Mouse (Mus musculus) forebrain, embryonic 14.5 days (tissue): ENCODE measurements around the gene Gm20388. TPM values are rescaled to one million over a fixed set of nuclear protein-coding genes. Genes with fewer than 3 reads are reported as not detected.

Experiments used
- ATAC-seq: fragments of 200-750 bp; cut with Nextera tagmentation; 2 replicates; pipeline ENCODE4 v1.8.0; 2017; ENCODE audit warnings: mild to moderate bottlenecking, moderate library complexity
- DNase-seq: peaks from one replicate; pipeline ENCODE4 v3.0.0-alpha.2; 2015; ENCODE audit warnings: low spot score
- H3K27ac ChIP-seq: fragments of 300-500 bp; sonication (generic); 2 replicates; pipeline ENCODE4 v1.5.1; 2014; ENCODE audit warnings: low read depth, mild to moderate bottlenecking, control low read depth, low read length, moderate library complexity
- H3K27me3 ChIP-seq: fragments of 300-500 bp; sonication (generic); replicated peaks from 2 replicates; pipeline ENCODE4 v1.6.1; 2014; ENCODE audit warnings: low read length, control low read depth, mixed read lengths; ENCODE audit not compliant: control insufficient read depth, insufficient read depth
- H3K36me3 ChIP-seq: fragments of 300-500 bp; sonication (generic); 2 replicates; pipeline ENCODE4 v1.6.1; 2014; ENCODE audit warnings: low read length, control low read depth; ENCODE audit not compliant: control insufficient read depth, insufficient read depth
- H3K4me1 ChIP-seq: fragments of 300-500 bp; sonication (generic); 2 replicates; pipeline ENCODE4 v1.6.1; 2014; ENCODE audit warnings: antibody characterized with exemption, low read length, control low read depth; ENCODE audit not compliant: control insufficient read depth, insufficient read depth
- H3K4me2 ChIP-seq: fragments of 300-500 bp; sonication (generic); 2 replicates; pipeline ENCODE4 v1.6.1; 2014; ENCODE audit warnings: mild to moderate bottlenecking, control low read depth, low read length
- H3K4me3 ChIP-seq: fragments of 300-500 bp; sonication (generic); 2 replicates; pipeline ENCODE4 v1.5.1; 2014; ENCODE audit warnings: low read depth, low read length, control low read depth
- H3K9ac ChIP-seq: fragments of 300-500 bp; sonication (generic); 2 replicates; pipeline ENCODE4 v1.6.1; 2014; ENCODE audit warnings: mild to moderate bottlenecking, low read length, control low read depth, moderate library complexity
- H3K9me3 ChIP-seq: fragments of 300-500 bp; sonication (generic); replicated peaks from 2 replicates; pipeline ENCODE4 v1.6.1; 2016; ENCODE audit warnings: low read length, control low read depth, mixed read lengths; ENCODE audit not compliant: control insufficient read depth
- WGBS: fragments of 180-500 bp; shearing (Covaris S2); extraction: QIAGEN DNeasy Blood & Tissue Kit; methylation state at CpG from one replicate; pipeline ENCODE4 v1.1.7; 2014; 5-methylcytosine and 5-hydroxymethylcytosine counted together
- polyA plus RNA-seq: library from polyadenylated mRNA; unstranded; fragments of >200 nt; fragmentation: Nextera tagmentation; extraction: Ambion mirVana; gene quantifications from 2 replicates; pipeline ENCODE4 v1.2.1, GENCODE M21; 2014

The Gm20388 gene
- polyA plus RNA-seq, 1 experiment from 2014 or later, result 7.4 TPM

DNA sequence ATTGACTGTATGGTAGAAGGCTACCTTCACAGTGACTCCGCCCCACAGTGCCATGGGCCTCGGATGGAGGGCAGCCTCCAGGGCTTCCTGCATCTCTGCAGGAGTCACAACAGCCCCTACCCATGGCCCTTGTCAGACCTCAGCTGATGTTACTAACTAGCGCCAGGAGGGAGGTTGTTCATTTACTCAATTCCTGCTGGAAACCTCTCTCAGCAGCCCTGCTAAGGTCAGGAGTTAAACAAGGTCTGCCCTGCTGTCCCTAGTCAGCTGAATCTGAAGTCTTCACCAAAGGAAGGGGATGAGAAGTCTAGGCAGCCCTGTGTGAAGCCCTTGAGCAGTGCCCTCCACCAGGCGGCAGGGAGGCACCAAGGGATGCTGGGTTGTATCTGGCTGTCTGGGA is 2160.6 kb downstream of the Gm20388 start:
- Histone ChIP-seq H3K4me3 (no peak overlapping the region), H3K27ac (no peak overlapping the region)

DNA sequence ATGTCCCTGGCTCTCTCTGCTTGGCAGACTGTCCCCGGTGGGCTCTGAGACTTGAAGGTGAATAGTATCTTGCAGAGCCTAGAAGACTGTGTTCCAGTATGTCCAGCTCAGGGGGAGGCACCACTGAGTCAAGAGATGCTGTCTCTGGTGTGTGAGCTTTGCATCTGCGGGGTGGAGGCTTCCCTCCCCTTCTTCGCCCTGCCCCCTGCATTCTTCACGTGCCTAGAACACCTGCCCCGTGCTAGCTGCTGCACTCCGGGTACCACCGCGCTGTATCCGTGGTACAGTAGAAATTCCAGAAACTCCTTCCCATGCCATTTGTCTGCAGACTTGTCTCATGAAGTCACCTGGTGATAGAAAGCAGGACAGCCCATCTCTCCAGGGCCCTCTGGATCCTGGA is 2163.3 kb downstream of the Gm20388 start:
- Histone ChIP-seq H3K9ac (no peak overlapping the region), H3K4me3 (no peak overlapping the region), H3K27me3 (no peaks in the 10 kb centered on the region), H3K27ac (no peak overlapping the region), H3K9me3 (no peaks in the 10 kb centered on the region), H3K4me2 (no peak overlapping the region), H3K36me3 (no peaks in the 10 kb centered on the region), H3K4me1 (no peaks in the 10 kb centered on the region)
- 88% methylated on average over 9 of the region's 9 CpGs for WGBS
- DNase-seq (no peak), ATAC-seq (no peak)

More for the DNA sequence above, 2160.6 kb downstream of the Gm20388 start:
- WGBS, result 53% methylated on average over 4 of the region's 4 CpGs
- no peak overlapping the region for H3K9ac ChIP-seq
- H3K36me3 ChIP-seq, result no peaks in the 10 kb centered on the region
- ATAC-seq, result no peak
- H3K4me2 ChIP-seq, result no peak overlapping the region
- no peaks in the 10 kb centered on the region for H3K27me3 ChIP-seq
- no peaks in the 10 kb centered on the region for H3K4me1 ChIP-seq
- DNase-seq, result no peak
- no peaks in the 10 kb centered on the region for H3K9me3 ChIP-seq

DNA sequence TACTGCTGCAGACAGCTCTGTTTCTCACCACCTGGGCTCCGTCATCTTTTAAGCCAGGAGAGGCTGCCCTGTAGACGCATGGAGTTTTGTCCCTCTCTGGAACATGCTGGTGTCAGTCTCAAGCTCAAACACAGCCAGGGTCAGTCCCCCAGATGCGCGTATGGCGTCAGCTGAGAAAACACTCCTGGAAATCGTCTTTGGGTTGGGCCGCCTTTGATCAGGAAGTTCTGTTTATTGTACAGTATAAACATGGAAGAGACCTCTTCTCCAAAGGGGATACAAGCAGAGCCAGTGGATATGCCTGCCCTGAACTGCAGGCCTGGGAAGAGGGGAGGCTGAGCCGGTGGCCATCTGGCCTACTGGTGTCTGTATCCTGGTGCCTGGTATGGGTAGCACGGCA is 2163.8 kb downstream of the Gm20388 start:
- 90% methylated on average over 9 of the region's 9 CpGs for WGBS
- Histone ChIP-seq H3K36me3 (no peaks in the 10 kb centered on the region), H3K9ac (no peak overlapping the region), H3K27ac (no peak overlapping the region), H3K4me1 (no peaks in the 10 kb centered on the region), H3K4me2 (no peak overlapping the region), H3K9me3 (no peaks in the 10 kb centered on the region), H3K4me3 (no peak overlapping the region), H3K27me3 (no peaks in the 10 kb centered on the region)
- no peak for DNase-seq
- ATAC-seq, result no peak

DNA sequence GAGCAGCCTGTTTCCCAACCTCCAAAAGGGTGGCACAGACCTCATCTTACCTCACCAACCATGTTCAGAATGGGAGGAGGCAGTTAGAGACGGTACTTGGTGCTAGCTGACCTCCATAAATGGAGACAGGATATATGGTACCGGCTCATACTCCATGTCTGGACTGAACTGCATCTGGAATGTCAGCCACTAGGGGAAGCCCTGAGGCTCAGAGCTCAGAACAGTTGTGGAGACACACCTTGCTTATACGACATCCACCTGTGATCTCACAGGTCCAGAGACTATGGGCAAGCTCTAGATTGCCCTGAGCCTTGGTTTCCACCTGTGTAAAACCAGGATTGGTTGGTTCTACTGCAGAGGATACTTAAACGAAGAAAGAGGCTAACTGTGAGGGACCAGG is 2164.3 kb downstream of the Gm20388 start:
- DNase-seq (no peak), ATAC-seq (no peak)
- WGBS, result 85% methylated on average over 4 of the region's 4 CpGs
- H3K4me2 ChIP-seq, result no peak overlapping the region
- no peaks in the 10 kb centered on the region for H3K27me3 ChIP-seq
- no peaks in the 10 kb centered on the region for H3K4me1 ChIP-seq
- H3K9ac ChIP-seq, result no peak overlapping the region
- H3K4me3 ChIP-seq, result no peak overlapping the region
- no peaks in the 10 kb centered on the region for H3K36me3 ChIP-seq
- H3K9me3 ChIP-seq, result no peaks in the 10 kb centered on the region
- H3K27ac ChIP-seq, result no peak overlapping the region

DNA sequence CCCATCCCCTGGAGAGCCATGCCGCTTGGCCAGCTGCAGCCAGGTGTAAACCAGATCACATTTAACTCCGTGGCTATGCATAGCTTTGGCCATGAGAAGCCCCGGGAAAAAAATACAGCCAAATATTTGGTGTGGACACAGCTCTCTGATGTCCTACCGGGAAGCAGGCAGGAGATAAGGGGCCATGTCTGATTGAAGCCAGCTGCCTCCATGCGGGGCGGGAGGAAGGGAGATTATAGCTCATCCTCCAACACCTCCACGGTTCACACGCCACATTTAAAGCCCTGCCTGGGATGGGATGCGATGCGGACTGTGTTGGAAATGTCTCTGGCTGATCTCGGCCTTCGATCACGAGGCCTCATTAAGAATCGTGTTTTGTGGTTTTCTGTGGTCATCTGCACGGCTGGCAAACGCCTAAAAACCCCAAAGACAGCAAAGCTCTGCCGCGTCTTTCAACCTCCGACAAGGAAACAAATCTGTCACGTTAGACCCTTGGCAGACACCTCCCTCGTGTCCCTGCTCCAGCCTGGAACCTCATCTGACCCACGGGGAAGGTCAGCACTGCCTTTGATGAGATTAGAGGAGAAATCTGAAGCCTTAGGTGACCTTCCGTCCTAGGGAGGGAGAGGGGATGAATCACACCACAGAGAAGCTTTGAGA is 2165.7 kb downstream of the Gm20388 start:
- Histone ChIP-seq H3K27ac (no peak overlapping the region), H3K9me3 (no peaks in the 10 kb centered on the region), H3K4me1 (no peaks in the 10 kb centered on the region), H3K9ac (no peak overlapping the region), H3K4me3 (no peak overlapping the region), H3K36me3 (no peaks in the 10 kb centered on the region), H3K27me3 (no peaks in the 10 kb centered on the region), H3K4me2 (no peak overlapping the region)
- 64% methylated on average over 23 of the region's 23 CpGs for WGBS
- no peak for DNase-seq
- ATAC-seq, result no peak

DNA sequence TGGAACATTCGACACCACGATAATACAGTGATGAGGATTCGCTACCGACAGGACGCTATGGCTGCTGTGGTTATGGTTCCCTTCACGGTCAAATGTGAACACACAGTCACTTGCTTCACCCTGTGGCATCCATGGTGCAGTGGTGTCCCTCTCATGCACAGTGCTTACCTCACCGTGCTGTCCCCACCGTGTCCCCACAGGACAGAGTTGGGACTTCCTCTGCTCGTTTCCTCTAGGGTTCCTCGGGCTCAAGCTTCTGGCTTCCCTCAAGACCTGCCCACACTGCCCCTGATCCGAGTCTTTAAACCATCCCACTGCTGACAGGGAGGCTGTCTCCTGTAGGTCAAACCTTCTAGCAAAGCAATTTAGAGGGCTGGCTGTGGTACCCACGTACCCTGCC is 2167.7 kb downstream of the Gm20388 start:
- no peak overlapping the region for H3K4me3 ChIP-seq
- H3K4me2 ChIP-seq, result no peak overlapping the region
- H3K36me3 ChIP-seq, result no peaks in the 10 kb centered on the region
- H3K9me3 ChIP-seq, result no peaks in the 10 kb centered on the region
- ATAC-seq (no peak), DNase-seq (no peak)
- 88% methylated on average over 12 of the region's 12 CpGs for WGBS
- H3K27me3 ChIP-seq, result no peaks in the 10 kb centered on the region
- H3K9ac ChIP-seq, result no peak overlapping the region
- H3K27ac ChIP-seq, result no peak overlapping the region
- H3K4me1 ChIP-seq, result no peaks in the 10 kb centered on the region

DNA sequence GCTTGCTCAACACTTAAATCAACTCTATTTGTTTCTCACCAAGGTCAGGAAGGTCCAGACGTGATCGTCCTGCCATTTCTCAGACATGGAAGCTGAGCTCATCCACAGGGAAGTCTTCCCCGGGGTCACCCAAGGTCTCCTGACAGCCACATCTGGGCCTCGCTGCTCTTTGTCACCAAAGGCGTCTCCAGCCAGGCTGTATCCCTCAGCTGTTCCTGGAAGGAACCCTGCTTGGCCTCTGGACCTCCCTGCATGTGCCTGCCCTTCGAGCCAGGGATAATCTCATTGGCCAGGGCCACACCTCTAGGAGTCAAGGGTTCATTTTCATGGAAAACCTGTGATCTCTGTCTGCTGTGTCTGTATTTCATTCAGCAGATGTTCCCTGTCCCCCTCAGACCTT is 2168.5 kb downstream of the Gm20388 start:
- Histone ChIP-seq H3K9ac (no peak overlapping the region), H3K27ac (no peak overlapping the region), H3K27me3 (no peaks in the 10 kb centered on the region), H3K4me3 (no peak overlapping the region), H3K9me3 (no peaks in the 10 kb centered on the region), H3K4me1 (no peaks in the 10 kb centered on the region), H3K4me2 (no peak overlapping the region), H3K36me3 (no peaks in the 10 kb centered on the region)
- ATAC-seq (no peak), DNase-seq (no peak)
- WGBS, result 68% methylated on average over 6 of the region's 6 CpGs

DNA sequence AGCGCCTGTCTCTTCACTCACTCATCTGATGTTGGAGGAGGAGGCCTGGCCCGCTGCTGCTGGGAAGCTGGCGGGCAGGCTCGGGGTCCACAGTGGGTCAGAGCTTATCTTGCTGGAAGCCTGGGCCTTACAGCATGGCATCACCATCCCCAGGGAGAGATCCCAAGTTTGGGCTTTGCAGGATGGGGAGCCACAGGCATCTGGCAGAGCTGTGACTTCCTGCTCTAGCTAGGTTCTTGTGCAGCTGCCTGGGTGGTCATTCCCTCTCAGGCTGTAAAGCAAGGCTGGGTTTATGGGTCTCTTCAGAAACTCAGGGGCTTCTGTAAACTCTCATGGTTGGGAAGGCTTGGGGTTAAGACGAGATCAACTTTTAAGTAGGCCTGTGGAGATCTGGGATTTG is 2169.7 kb downstream of the Gm20388 start:
- DNase-seq (no peak), ATAC-seq (no peak)
- Histone ChIP-seq H3K4me3 (no peak overlapping the region), H3K27ac (no peak overlapping the region), H3K36me3 (no peaks in the 10 kb centered on the region), H3K9me3 (no peaks in the 10 kb centered on the region), H3K4me2 (no peak overlapping the region), H3K9ac (no peak overlapping the region), H3K27me3 (no peaks in the 10 kb centered on the region), H3K4me1 (no peaks in the 10 kb centered on the region)
- WGBS, result 65% methylated on average over 5 of the region's 5 CpGs

DNA sequence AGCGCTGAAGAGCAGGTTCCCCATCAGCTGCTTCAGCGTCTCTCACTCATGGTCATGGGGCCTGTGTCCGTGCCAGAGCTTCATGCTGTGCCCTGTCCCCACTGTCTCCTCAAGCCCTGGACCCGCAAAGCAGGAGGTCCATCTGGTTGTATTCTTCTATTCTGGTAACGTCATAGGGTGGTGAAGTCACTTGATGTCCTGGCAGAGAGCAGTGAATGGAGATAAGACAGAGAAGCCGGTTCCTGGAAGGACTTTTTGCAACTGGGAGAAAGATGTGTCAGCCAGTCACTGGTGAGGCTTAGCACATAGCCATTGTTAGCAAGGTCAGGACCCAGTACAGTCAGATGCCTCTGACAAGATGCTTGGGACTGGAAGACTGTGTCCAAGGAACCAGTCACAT is 2172.8 kb downstream of the Gm20388 start:
- H3K27ac ChIP-seq, result no peak overlapping the region
- DNase-seq (no peak), ATAC-seq (no peak)
- H3K4me2 ChIP-seq, result no peak overlapping the region
- H3K4me1 ChIP-seq, result no peaks in the 10 kb centered on the region
- no peak overlapping the region for H3K4me3 ChIP-seq
- 86% methylated on average over 6 of the region's 6 CpGs for WGBS
- no peaks in the 10 kb centered on the region for H3K9me3 ChIP-seq
- no peaks in the 10 kb centered on the region for H3K36me3 ChIP-seq
- H3K9ac ChIP-seq, result no peak overlapping the region
- H3K27me3 ChIP-seq, result no peaks in the 10 kb centered on the region
